Mouse (Mus musculus): ENCODE data around the gene Rbp1.

DNA sequence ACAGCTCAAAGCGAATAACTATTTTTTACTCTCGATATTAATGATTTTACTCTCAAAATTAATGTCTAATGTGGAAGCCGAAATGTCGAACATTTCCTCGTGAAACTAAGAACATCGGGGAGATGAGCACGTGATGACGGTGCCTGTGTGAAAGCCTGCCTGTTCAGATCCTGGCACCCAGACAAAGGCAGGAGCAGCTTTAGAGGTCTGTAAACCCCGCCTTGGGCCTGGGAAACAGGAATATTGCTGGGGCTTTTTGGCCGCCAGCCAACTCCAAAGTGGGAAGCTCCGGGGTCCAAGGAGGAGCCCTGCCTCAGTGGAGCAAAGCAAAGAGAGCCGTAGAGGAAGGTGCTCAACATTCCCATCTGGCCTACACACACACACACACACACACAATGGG is 15.0 kb upstream of the Rbp1 start:
- TF ChIP-seq ZC3H11A (IDR thresholded peaks at IDR 0.05; ENCODE audit: low read depth, low read length) (no peak), TCF12 (IDR thresholded peaks at IDR 0.05; ENCODE audit: low read depth, low read length) (no peak), CHD2 (IDR thresholded peaks at IDR 0.05; ENCODE audit: low read length) (no peak), CTCF (IDR thresholded peaks at IDR 0.05 in 2 of 3, conservative IDR thresholded peaks at IDR 0.05 in 1 of 3; ENCODE audit: control insufficient read depth in 1 of 3, insufficient read depth in 1 of 3, low read depth in 2 of 3, low read length in 3 of 3, poor library complexity in 1 of 3, severe bottlenecking in 1 of 3) (no peak), RCOR1 (IDR thresholded peaks at IDR 0.05; ENCODE audit: low read depth, low read length) (no peak), POLR2AphosphoS2 (IDR thresholded peaks at IDR 0.05; ENCODE audit: low read length) (no peak), CHD1 (IDR thresholded peaks at IDR 0.05; ENCODE audit: low read depth, low read length) (no peak), GABPA (IDR thresholded peaks at IDR 0.05; ENCODE audit: low read depth, low read length) (no peak)

All from MEL (cell line).